Mouse (Mus musculus) kidney, embryonic 14.5 days (tissue): Measurements from ENCODE around the gene Tmem260. TPM values are rescaled to one million over a fixed set of nuclear protein-coding genes. Genes with fewer than 3 reads are reported as not detected.

Source experiments
- ATAC-seq: fragments of 200-750 bp; cut with Nextera tagmentation; 2 replicates; pipeline ENCODE4 v1.8.0; 2017; ENCODE audit warnings: moderate number of reproducible peaks, mild to moderate bottlenecking, moderate TSS enrichment, moderate library complexity; ENCODE audit not compliant: low FRiP score, low TSS enrichment
- H3K27ac ChIP-seq: fragments of 300-500 bp; sonication (generic); 2 replicates; pipeline ENCODE4 v1.5.1; 2014; ENCODE audit warnings: low read depth, mild to moderate bottlenecking, low read length, moderate library complexity, mixed read lengths
- H3K27me3 ChIP-seq: fragments of 300-500 bp; sonication (generic); 2 replicates; pipeline ENCODE4 v1.6.1; 2014; ENCODE audit warnings: mild to moderate bottlenecking, low read length; ENCODE audit not compliant: control insufficient read depth, insufficient read depth
- H3K36me3 ChIP-seq: fragments of 300-500 bp; sonication (generic); 2 replicates; pipeline ENCODE4 v1.6.1; 2014; ENCODE audit warnings: low read length, mixed read lengths; ENCODE audit not compliant: control insufficient read depth, insufficient read depth
- H3K4me1 ChIP-seq: fragments of 300-500 bp; sonication (generic); 2 replicates; pipeline ENCODE4 v1.6.1; 2014; ENCODE audit warnings: low read length, mixed read lengths; ENCODE audit not compliant: control insufficient read depth, insufficient read depth
- H3K4me2 ChIP-seq: fragments of 300-500 bp; sonication (generic); replicated peaks from 2 replicates; pipeline ENCODE4 v1.6.1; 2014; ENCODE audit warnings: low read depth, mild to moderate bottlenecking, low read length
- H3K4me3 ChIP-seq: fragments of 300-500 bp; sonication (generic); 2 replicates; pipeline ENCODE4 v1.5.1; 2014; ENCODE audit warnings: mild to moderate bottlenecking, low read length
- H3K9ac ChIP-seq: fragments of 300-500 bp; sonication (generic); 2 replicates; pipeline ENCODE4 v1.6.1; 2014; ENCODE audit warnings: low read depth, mild to moderate bottlenecking, low read length, moderate library complexity
- H3K9me3 ChIP-seq: fragments of 300-500 bp; sonication (generic); 2 replicates; pipeline ENCODE4 v1.6.1; 2016; ENCODE audit warnings: low read length; ENCODE audit not compliant: control insufficient read depth
- WGBS: fragments of 180-500 bp; shearing (Covaris S2); extraction: QIAGEN DNeasy Blood & Tissue Kit; methylation state at CpG from one replicate; pipeline ENCODE4 v1.1.7; 2014; 5-methylcytosine and 5-hydroxymethylcytosine counted together
- polyA plus RNA-seq: library from polyadenylated mRNA; unstranded; fragments of >200 nt; fragmentation: Nextera tagmentation; extraction: Ambion mirVana; gene quantifications from 2 replicates; pipeline ENCODE4 v1.2.1, GENCODE M21; 2014

The Tmem260 gene
- polyA plus RNA-seq, 1 experiment from 2014 or later: 23.6 TPM

GRCm38 (mm10) chr14:48553216-48553615, 107.3 kb downstream of the Tmem260 start:
- no peaks in the 10 kb centered on the region for H3K27me3 ChIP-seq
- no peak overlapping the region for H3K4me2 ChIP-seq
- no peak overlapping the region for H3K4me3 ChIP-seq
- WGBS: 78% methylated on average over 4 of the region's 4 CpGs
- H3K4me1 ChIP-seq: no peaks in the 10 kb centered on the region
- ATAC-seq: no peak
- H3K9me3 ChIP-seq: no peaks in the 10 kb centered on the region
- no peaks in the 10 kb centered on the region for H3K36me3 ChIP-seq
- no peak overlapping the region for H3K27ac ChIP-seq
- no peak overlapping the region for H3K9ac ChIP-seq

- Histone ChIP-seq H3K4me2 (no peak overlapping the region), H3K27me3 (no peaks in the 10 kb centered on the region), H3K27ac (no peak overlapping the region), H3K9ac (no peak overlapping the region), H3K36me3 (no peaks in the 10 kb centered on the region), H3K4me1 (no peaks in the 10 kb centered on the region), H3K4me3 (no peak overlapping the region), H3K9me3 (no peaks in the 10 kb centered on the region)
- 89% methylated on average over 9 of the region's 9 CpGs for WGBS
- ATAC-seq: no peak
Observed at GRCm38 (mm10) chr14:48553754-48554153, 107.8 kb downstream of the Tmem260 start.

GRCm38 (mm10) chr14:48558975-48559374, 113.1 kb downstream of the Tmem260 start:
- Histone ChIP-seq H3K27ac (no peak overlapping the region), H3K9ac (no peak overlapping the region), H3K9me3 (no peaks in the 10 kb centered on the region), H3K4me2 (no peak overlapping the region), H3K4me1 (no peaks in the 10 kb centered on the region), H3K36me3 (no peaks in the 10 kb centered on the region), H3K4me3 (no peak overlapping the region), H3K27me3 (no peaks in the 10 kb centered on the region)
- WGBS: 85% methylated on average over 4 of the region's 4 CpGs
- ATAC-seq: no peak

- H3K4me3 ChIP-seq: no peak overlapping the region
- H3K36me3 ChIP-seq: no peaks in the 10 kb centered on the region
- no peaks in the 10 kb centered on the region for H3K27me3 ChIP-seq
- WGBS: 79% methylated on average over 7 of the region's 7 CpGs
- no peaks in the 10 kb centered on the region for H3K4me1 ChIP-seq
- no peak overlapping the region for H3K9ac ChIP-seq
- no peaks in the 10 kb centered on the region for H3K9me3 ChIP-seq
- no peak overlapping the region for H3K27ac ChIP-seq
- ATAC-seq: no peak
- H3K4me2 ChIP-seq: no peak overlapping the region
Observed at GRCm38 (mm10) chr14:48559736-48560135, 113.8 kb downstream of the Tmem260 start.

GRCm38 (mm10) chr14:48566596-48566995, 120.7 kb downstream of the Tmem260 start:
- 23% methylated on average over 7 of the region's 7 CpGs for WGBS
- Histone ChIP-seq H3K4me2 (no peak overlapping the region), H3K27me3 (no peaks in the 10 kb centered on the region), H3K9ac (no peak overlapping the region), H3K36me3 (no peaks in the 10 kb centered on the region), H3K4me3 (no peak overlapping the region), H3K27ac (no peak overlapping the region), H3K9me3 (no peaks in the 10 kb centered on the region), H3K4me1 (peaks cover 14% of the 10 kb centered on the region; the same call in 1 of the 2 replicates)
- peak; percentile 68; the same call in 1 of the 2 replicates for ATAC-seq

Other genes with a start within 250 kb of the Tmem260 start
- not detected in 2 replicates for gene Otx2, start 227.7 kb downstream of the Tmem260 start, polyA plus RNA-seq